Comparison of ENCODE assay signal across 10 mouse cellular contexts in the genomic region with DNA sequence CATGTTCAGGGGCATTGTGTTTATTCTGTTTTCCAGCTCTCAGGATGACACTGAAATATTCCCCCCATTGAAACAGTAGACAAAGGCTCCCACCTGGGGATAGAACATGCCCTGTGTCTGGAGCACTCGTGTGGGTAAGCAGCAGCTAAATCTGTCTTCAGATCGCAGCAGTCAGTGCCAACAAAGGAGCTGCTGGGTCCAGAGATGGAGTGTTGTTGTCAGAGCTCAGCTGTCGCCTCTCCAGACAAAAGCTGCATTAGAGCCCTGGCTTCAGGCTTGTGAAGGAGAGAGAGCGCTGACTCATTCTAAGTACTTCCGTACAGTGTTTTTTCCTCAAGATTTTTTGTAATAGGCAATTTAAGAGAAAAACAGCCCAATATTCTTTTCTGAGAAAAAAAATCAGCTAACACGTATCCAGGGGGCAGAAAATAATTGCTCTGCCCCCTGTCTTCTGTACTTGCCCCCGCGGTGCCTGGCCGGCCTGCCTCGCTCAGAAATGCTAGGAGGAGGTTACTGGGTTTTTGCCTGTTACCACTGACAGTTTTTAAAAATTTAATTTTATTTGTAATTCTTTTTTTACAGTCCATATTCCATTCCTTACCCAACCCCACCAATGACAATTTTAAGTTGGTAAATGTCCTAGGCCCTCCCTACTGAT. TPM values are rescaled to one million over a fixed set of nuclear protein-coding genes. Genes with fewer than 3 reads are reported as not detected.
A peak's percentile ranks its signal among the peaks of the same experiment; 100 is the strongest.
DNase-seq lines count a peak whose midpoint lies in the region; ATAC-seq lines count a peak whose summit lies in the region.
"Had no signal": no experiment of that assay in that cellular context is flagged by ENCODE, and none has a peak within 500 bp of the region (broad histone marks: within the 10 kb centered on the region; RNA-seq: fewer than 3 reads in every experiment).

No protein-coding gene starts in this region.

- H3K27me3 ChIP-seq in neural tube, embryonic 11.5 days (ENCODE audit: control insufficient read depth, insufficient read depth, low read length), result no peaks in the 10 kb centered on the region
- H3K27me3 ChIP-seq: megakaryocyte, embryonic 14.5 days had no signal

- H3K36me3 ChIP-seq in neural tube, embryonic 11.5 days (ENCODE audit: control insufficient read depth, insufficient read depth, low read length), result no peaks in the 10 kb centered on the region

- no peaks in the 10 kb centered on the region for H3K9me3 ChIP-seq in neural tube, embryonic 11.5 days (ENCODE audit: control insufficient read depth, low read length)
- H3K9me3 ChIP-seq: megakaryocyte, embryonic 14.5 days had no signal

- peaks cover 14% of the 10 kb centered on the region for H3K4me1 ChIP-seq in neural tube, embryonic 11.5 days (ENCODE audit: control insufficient read depth, insufficient read depth, low read length)

- intact Hi-C loops in heart, postnatal 14 days (cut with DNase I), result no loop called here
- intact Hi-C loops in gastrocnemius, postnatal 36 days (cut with DNase I), result loop anchor here (2.0 kb wide), 1 partner anchor 73 kb away; no protein-coding TSS in a partner anchor

- no peak overlapping the region for H3K4me3 ChIP-seq in neural tube, embryonic 11.5 days (ENCODE audit: low read depth, low read length)
- H3K4me3 ChIP-seq: megakaryocyte, embryonic 14.5 days had no signal

- peak overlapping the region; percentile 58; the same call in 1 of the 2 replicates for H3K27ac ChIP-seq in neural tube, embryonic 11.5 days (ENCODE audit: low read depth, low read length)

- H3K4me2 ChIP-seq in neural tube, embryonic 11.5 days (ENCODE audit: low read depth), result no peak overlapping the region

- no peak overlapping the region for H3K9ac ChIP-seq in neural tube, embryonic 11.5 days (ENCODE audit: low read length)

- peak; percentile 58 for DNase-seq in neural tube, embryonic 11.5 days (ENCODE audit: low spot score)
- no peak for DNase-seq in neural tube, embryonic 10.5 days (ENCODE audit: extremely low spot score, low spot score)
- DNase-seq in heart, postnatal 14 days, result peak; percentile 9
- peak; percentile 61 for DNase-seq in lung, postnatal 10 days
- DNase-seq in right cerebral cortex, postnatal 36 days (ENCODE audit: low spot score in 2 of 2), result peak; percentile 31 to 51
- DNase-seq in gastrocnemius, postnatal 36 days, result no peak
- DNase-seq in adrenal gland, adult 8-10 months, result no peak
- DNase-seq in spleen, postnatal 14 days (ENCODE audit: low spot score in 2 of 2), result no peak

- 58% methylated on average over 10 of the region's 10 CpGs for WGBS in neural tube, embryonic 11.5 days

- ATAC-seq in neural tube, embryonic 11.5 days (ENCODE audit: insufficient read depth, low FRiP score, low TSS enrichment), result peak; percentile 79

RNA-seq across cellular contexts. Expression of a gene that starts 21.6 kb away (rescaled TPM):
- not detected in 2 replicates for polyA plus RNA-seq in neural tube, embryonic 11.5 days (2014; fragmentation: Nextera tagmentation; extraction: Ambion mirVana)
- not detected for total RNA-seq in heart, postnatal 14 days (2021)
- not detected for total RNA-seq in gastrocnemius, postnatal 36 days (2021)
- not detected for total RNA-seq in adrenal gland, adult 8-10 months (2022)
- total RNA-seq: heart, adult 18-20 months had no signal

Comparison
In these comparisons a context has a peak if more than half of its experiments do, and no peak if none do; other contexts are left out.
1. DNase-seq: peak in neural tube, embryonic 11.5 days (single experiment), heart, postnatal 14 days (2 of 2), lung, postnatal 10 days (single experiment) and right cerebral cortex, postnatal 36 days (2 of 2); none in neural tube, embryonic 10.5 days (single experiment), gastrocnemius, postnatal 36 days (0 of 2), adrenal gland, adult 8-10 months (single experiment) and spleen, postnatal 14 days (0 of 2).